Mouse (Mus musculus) MEL-GATA-1-ER (cell line): ENCODE results near the gene Ppa1.
A peak's percentile ranks its signal among the peaks of the same experiment; 100 is the strongest.

Source experiments
- DNase-seq: peaks from one replicate; pipeline ENCODE4 v3.0.0-alpha.2; 2012; ENCODE audit warnings: low read depth; ENCODE audit errors: extremely low read depth

The Ppa1 gene

DNA sequence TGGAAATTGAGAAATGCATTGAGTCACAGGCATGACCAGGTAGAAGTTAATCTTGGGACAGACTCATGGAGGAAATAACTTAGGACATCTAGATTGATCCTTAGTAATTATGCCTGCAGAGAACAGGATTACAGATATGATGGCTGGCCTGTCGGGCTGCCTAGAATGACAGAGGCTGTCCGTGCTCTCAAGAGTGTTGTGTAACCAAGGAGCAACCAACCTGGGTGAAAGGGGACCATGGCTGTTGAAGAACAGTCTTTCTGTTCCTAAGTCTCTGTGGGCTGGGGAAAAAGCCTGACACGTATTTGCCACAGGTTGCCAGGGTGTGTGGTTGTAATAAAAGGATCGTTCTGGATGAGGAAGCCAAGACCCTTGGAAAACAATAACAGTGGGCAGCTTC lies 8.0 kb upstream of the Ppa1 start:
- no peak for DNase-seq

DNA sequence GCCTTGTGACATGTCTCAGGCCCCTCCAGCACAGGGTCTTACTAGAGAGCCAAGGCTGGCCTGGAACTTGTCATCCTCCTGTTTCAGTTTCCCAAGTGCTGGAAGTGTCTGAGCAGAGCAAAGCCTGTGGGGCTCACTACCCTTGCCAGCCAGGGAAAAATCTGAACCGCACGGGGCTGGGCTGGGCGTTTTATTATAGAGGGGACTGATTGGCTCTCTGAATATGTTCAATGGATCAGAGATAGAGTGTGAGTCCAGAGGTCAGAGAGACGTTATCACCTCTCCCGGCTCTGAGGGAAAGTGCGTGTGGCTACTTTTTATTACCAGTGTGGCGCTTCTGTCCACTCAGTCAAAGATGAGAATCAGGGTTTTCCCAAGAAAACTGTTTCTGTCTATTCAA lies 1.8 kb upstream of the Ppa1 start:
- DNase-seq: no peak

DNA sequence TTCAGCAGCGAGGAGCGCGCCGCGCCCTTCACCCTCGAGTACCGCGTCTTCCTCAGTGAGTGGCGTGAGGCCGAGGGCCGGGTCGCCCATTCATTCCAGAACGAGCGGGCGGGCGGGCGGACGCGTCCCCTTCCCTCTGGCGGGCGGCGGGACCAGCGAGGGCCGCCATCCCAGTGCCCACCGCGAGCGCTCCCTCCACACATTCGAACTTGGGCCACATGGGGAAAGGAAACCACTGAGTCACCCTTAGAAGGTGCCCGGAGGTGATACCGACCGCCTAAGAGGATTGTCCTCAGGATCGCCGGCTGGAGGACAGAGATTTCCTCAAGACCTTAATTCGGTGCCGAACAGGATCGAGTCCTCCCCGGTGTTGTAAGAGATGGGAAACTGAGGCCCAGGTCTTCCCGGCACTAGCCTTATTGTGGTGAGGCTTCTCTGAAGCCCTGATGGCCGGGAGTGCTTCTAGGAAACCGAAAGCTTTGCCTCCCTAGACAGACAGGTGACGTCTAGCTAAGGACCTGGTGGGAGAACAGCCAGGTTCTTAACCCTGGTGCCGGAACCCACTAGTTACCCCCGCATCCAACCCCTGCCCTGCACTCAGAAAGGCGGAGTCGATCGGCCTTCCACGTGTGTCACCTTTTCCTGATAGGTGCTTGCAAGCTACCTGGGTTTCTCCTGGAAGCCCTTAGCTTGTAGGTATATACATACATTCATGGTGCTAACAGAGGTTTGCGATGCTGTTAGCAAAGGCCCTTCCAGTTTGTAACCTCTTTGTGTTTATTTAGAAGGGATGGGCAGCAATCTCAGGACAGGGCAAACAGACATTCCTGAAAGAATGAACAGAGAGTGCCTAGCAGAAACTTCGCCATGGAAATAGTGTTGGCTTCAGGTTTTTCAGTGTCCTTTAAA lies 639 bp downstream of the Ppa1 start:
- peak; percentile 11 for DNase-seq

DNA sequence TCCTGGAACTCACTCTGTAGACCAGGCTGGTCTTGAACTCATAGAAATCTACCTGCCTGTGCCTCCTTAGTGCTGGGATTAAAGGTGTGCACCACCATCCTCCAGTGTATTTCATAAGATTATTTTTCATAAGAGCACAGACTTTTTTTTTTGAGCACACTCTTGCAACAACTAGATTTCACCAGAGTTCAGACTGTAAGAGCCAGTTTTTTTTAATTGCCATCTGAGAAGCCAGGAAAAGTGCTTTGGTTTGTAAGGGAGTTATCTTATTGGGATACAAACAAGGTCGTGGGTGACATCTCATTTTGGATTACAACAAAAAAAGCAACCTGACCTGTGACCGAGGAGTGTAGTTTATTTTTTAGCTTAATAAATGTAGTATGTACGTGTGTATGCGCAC lies 5.8 kb downstream of the Ppa1 start:
- DNase-seq: no peak

DNA sequence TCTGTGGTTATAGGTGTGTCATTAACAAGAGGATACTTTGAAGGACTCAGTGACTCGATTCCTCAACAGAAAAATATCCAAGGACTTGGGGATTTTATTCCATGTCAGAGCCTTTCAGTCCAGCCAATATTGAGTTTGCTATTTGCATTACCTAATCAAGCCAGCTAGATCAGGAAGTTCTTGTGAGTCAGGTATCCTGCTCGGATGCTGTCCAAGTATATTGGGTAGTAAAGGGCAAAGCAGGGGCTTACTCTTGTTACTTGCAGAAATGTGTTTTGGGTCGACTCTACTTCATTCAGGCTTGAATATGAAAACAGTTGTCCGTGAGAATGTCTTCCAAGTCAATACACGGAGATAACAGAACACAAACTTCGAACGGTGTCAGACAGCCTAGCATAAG lies 6.3 kb downstream of the Ppa1 start:
- no peak for DNase-seq

DNA sequence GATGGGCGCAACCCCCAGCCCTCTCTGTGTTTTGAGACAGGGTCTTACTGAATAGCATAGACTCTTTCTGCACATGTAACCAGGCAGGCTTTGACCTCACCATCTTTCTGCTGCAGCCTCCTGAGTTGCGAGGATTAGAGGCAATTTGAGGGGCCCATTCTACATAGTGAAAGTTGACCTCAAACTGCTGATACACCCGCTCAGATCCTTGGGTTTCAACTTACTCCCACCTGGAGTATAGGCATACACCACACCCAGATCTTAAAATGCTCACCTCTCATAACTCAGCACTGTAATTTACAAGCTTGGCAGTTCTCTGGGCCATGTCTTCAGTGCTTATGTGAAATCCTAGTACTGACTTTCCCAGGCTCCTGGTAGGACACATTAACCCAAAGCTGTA lies 6.8 kb downstream of the Ppa1 start:
- DNase-seq: no peak

DNA sequence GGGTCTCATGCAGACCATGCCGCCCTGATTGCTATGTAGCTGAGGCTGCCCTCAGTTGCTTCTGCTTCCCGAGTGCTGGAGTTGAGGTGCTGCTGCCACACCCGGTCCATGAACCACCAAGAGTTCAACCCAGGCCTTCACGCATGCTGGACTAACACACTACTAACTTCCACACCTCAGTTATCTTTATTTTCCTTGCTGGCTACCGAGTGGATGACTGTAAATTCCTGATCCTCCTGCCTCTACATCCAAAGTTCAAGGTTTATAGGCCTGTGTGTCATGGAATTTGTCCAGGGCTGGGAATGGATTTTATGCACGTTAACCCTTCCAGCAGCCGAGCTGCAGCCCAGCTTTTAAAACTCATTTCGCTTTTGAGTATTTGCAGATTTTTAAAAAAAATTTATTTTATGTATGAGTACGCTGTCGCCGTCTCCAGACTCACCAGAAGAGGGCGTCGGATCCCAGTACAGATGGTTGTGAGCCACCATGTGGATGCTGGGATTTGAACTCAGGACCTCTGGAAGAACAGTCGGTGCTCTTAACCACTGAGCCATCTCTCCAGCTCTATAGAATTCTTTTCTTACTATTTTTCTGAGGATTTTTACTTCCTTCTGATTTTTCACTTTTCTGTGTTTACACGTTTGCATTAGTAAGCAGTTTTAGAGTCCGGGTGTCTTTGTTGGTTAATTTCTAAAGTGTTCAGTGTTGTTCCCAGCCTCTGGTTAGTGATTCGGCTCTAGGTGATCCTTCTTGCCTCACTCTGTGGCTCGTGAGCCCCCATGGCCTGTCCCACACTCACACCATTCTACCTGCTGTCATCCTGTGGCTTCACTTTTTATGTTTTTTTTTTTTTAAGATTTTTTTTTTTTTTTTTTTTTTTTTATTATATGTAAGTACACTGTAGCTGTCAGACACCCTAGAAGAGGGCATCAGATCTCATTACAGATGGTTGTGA lies 8.9 kb downstream of the Ppa1 start:
- DNase-seq: no peak

DNA sequence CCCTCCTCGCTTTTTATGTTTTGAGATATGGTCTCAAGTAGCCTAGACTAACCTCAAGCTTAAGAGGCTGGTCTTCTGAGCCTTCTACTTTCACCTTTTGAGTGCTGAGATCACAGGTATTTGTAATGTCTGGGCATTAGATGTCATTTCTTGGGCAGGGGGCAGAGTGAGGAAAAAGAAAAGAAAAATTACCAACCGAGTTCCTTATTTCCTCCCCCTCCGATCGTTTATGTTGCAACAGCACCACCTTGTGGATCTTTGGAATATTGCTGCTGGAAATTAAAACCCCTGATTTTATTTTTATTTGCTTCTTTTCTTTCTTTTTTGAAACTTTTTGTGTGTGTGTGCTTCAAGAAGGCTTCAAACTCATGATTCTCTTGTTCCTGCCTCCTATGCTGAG lies 9.6 kb downstream of the Ppa1 start:
- DNase-seq: no peak

DNA sequence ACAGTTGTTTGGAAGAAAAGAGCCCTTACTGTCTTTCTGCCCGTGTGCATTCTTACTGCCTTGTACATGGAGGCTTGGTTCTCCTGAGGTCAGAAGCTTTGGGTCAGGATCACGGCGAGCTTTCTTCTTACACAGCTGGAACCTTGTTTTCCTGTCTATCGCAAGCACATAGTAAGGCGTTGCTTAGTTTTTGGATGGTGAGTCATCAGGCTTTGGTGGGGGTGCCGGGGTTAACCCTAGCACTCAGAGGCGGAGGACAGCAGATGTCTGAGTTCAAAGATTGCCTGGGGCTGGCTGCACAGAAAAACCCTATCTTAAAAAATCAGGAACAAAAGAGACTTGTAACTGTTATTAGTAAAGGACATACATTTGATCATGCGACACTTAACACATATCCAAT lies 13.5 kb downstream of the Ppa1 start:
- no peak for DNase-seq

DNA sequence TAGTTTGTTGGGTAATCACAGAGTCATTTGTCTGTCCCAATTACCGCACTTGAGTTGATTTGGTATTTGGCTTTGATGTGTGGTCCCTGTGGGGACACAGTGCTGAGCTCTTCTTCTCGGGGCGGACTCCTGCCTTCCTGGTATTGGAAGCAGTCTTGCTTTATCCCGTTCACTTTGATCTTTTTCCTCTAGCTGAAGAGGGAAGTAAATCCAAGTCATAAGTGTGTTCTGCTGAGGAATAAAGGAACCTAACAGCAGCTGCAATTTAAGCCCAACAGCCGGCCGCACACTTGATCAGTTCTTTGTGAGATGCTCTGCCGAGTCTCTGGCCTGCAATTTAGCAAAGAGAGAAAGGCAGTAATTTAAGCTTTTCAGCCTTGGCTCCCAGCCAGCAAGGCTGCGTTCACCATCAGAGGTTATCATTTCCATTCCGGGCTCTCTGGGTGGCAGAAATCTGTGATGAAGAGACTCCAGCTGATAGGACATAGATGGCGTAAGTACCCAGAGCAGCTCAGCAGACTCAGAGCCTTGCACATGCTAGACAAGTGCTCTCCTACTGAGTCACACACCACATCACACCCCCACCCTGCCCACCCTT lies 14.1 kb downstream of the Ppa1 start:
- no peak for DNase-seq

DNA sequence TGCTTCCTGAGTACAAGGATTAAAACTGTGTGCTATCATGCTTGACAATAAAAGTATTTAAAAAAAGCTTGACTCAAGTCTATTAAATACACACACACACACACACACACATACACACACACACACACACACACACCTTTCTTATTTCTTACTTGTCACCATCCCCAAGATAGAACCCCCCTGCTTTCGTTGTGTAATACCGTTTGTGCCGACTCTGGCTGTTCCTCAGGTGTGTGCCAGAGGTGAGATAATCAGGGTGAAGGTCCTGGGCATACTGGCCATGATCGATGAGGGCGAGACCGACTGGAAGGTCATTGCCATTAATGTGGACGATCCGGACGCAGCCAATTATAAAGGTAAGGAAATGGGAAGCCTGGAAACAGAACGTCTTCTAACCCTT lies 16.8 kb downstream of the Ppa1 start:
- no peak for DNase-seq

DNA sequence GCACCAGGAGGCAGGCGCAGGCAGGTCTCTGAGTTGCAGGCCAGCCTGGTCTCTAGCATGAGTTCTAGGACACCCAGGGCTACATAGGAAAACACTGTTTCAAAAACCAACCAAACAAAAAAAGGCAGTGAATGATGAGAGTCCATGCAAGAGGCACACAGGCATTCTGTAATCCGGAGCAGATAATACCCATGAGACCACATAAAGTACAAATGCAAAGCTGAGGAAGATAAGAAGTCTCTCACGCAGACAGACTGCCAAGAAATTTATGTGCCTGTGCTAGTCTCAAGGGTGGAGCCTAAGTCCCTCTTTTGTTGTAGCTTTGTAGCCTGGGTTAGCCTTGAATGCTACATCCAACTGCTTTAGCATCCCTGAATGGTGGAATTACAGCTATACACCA lies 17.3 kb downstream of the Ppa1 start:
- no peak for DNase-seq

DNA sequence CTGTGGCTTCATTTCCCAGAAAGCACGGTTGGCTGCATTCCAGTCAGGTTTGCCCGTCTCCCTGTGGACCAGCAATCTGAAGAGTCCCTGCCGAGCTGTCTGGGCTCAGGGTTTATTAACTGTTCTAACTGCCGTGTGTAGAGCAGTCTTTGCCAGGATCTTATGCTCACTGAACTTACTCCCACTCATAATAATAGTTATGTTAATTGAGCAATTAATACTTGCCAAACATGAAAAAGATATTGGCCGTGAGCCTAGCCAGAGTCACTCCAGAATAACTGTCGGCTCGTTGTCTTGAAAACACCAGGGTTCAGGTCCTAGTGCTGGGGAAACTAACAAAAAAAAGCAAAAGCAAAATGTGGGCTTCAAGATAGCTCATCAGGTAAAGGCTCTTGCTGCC lies 20.9 kb downstream of the Ppa1 start:
- DNase-seq: no peak

DNA sequence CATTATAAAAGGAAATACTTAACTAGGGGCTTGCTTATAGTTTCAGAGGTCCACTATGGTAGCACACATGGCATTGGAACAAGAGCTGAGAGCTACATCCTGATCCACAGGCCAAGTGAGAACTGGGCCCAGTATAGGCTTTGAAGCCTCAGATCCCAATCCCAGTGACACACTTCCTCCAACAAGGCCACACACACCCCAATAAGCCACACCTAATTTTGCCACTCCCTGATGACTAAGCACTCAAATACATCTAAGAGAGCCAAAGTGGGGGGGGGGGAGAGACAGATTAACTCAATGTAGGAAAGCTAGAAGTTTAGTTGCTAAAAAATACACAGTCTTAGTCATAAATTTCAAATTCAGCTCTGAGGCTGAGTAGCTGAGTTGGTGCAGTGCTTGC lies 21.5 kb downstream of the Ppa1 start:
- peak; percentile 52 for DNase-seq

DNA sequence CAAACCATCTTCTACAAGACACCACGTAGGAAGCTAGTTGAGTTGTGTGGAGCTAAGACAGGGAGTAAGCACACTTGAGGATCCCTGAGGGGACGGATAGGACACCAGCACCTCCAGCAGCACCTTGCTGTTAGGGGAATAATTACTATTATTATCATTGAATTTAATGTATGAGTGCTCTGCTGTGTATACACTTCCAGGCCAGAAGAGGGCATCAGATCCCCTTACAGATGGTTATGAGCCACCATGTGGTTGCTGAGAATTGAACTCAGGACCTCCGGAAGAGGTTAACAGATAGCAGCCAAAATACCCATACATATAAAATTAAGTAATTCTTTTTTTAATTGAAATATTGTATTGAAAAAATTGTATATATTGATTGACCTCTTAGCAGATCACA lies 22.4 kb downstream of the Ppa1 start:
- no peak for DNase-seq

DNA sequence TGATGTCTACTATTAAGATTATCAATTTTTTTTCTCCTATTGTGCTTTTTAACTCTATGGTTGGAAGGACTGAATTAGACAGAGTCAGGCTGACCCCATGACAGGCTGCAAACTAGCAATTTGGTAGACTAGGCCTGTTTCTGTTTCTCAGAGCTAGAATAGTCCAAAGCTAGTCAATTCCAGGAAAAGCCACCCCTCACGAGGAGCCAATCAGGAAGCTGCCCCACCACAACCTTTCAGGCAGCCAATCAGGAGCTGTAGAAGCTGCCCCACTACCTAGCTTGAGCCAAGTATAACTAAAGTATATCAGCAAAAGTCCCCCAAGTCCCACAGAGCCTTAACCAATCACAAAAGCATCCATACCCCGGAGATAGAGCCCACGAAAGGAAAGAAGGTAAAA lies 27.6 kb downstream of the Ppa1 start:
- peak; percentile 94 for DNase-seq

DNA sequence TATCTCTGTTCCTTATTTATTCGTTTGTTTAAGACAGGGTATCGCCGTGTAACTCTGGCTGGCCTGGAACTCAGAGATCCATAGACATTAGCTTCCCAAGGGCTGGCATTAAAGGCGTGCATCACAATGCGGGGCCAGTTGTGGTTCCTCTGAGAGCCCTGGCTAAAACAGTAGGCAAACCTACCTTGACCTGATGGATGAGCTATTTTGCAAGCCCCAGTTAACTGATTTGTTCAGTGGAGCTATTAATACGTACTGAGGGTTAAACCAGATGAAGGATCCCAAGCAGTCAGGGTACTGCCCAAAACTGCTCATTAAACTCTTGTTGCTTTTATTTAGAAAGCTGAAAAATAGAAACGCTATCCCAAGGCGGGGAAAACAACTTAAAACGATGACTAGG lies 31.2 kb downstream of the Ppa1 start:
- no peak for DNase-seq

DNA sequence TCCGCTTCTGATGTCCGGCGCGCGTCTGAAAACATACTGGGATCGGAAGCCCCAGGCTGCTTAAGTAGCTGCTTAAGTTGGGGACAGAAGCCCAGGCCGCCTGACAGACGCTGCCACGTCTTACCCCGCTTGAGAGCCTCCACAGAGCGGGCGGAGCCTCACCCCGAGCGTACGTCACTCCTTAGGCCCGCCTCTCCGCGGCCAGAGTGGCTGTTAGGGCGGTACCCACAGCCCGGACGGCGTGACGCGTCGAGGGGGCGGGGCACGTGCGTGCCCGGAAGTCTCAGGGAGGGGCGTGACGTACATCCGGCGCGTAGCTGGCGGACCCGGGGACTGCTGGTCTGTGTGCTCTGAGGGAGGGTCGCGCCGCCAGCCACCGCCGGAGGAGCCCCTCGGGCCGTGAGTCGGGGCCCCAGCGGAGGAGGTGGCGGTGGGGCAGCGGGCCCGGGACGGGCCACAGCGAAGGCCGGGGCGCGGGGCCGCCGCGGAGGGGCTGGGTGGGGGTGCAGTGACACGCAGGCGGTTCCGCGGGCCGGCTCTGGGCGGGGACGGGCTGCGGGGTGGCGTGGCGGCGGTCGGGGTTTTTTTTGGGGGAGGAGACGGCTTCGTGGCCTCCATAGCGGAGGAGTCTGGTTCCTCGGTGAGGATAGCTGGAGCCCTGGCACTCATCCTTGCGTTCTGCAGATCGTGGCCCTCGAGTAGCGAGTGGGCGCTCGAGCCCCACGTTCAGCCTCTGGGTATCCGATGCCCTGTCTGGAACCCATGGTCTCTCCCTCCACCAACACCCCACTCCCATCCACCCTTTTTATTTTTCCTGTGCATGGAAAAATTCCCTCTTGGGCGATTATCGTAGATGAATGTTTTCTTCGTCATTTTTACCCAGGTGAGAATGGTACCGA lies 31.9 kb downstream of the Ppa1 start, which contains the start of gene Sar1a:
TSS of gene Sar1a (plus strand) at position 285 of the 899 bp plus-strand sequence.
- peak; percentile 86 for DNase-seq

DNA sequence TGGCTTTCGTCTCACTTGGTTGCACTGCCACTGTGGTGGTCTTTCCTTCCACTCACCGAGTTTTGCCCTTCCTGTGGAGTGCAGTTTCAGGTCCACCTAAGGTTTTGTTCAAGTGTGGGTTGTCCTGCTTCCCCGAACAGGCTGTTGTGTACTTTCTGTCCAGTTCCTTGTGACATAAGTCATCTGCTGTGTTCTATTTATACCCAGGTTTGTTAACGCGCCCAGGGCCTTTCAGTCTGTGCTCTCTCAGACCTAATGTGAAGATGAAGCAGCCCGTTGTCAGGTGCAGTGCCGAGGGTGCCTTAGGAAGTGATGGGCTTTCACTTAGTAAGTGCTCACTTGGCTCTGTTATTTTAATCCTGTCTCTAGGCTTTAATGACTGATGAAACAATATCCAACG lies 41.1 kb downstream of the Ppa1 start:
- DNase-seq: no peak

DNA sequence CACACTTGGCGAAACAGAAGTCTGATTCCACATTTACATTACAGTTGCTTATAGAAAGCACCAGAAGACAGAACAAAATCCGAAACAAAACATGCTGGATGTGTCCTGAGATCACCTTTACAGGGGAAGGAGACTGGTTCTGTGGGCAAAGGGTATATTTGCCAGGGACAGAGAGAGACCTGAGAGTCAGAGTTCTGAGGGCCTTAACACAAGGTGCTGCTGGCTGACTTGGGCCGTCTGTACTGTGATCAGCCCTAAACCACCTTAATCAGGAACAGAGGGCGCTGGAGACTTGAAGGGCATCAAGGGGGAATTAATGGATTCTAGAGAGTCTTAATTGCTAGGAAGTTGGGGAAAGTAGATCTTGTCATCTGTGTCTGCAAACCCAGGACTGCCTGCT lies 45.2 kb downstream of the Ppa1 start:
- no peak for DNase-seq
